Mouse (Mus musculus): ENCODE results near the gene Sun1.

GRCm38 (mm10) chr5:139220610-139221009 lies 20.2 kb downstream of the Sun1 start:
- TF ChIP-seq CTCF (IDR thresholded peaks at IDR 0.05; ENCODE audit: borderline replicate concordance, insufficient read depth, low read depth, low read length) (no peak), POLR2A (IDR thresholded peaks at IDR 0.05; ENCODE audit: borderline replicate concordance, insufficient read depth, low read length) (no peak)

Measured in cerebellum, adult 2 months (tissue).